Mouse (Mus musculus) stomach, embryonic 16.5 days (tissue): ENCODE measurements at regions not wholly inside any gene's neighbourhood (a gene's known extent, or its start where the extent isn't known, plus 50 kb on each side); places are given as distances from the start of the nearest gene placed in this dataset.

Experiments
- ATAC-seq: fragments of 200-750 bp; cut with Nextera tagmentation; 2 replicates; pipeline ENCODE4 v1.8.0; 2017; ENCODE audit warnings: moderate number of reproducible peaks, moderate TSS enrichment; ENCODE audit not compliant: insufficient read depth, low FRiP score
- H3K27ac ChIP-seq: fragments of 300-500 bp; sonication (generic); 2 replicates; pipeline ENCODE4 v1.5.1; 2014; ENCODE audit warnings: low read length
- H3K27me3 ChIP-seq: fragments of 300-500 bp; sonication (generic); 2 replicates; pipeline ENCODE4 v1.6.1; 2014; ENCODE audit warnings: low read length, control low read depth, mixed read lengths; ENCODE audit not compliant: control insufficient read depth, insufficient read depth
- H3K36me3 ChIP-seq: fragments of 300-500 bp; sonication (generic); 2 replicates; pipeline ENCODE4 v1.6.1; 2014; ENCODE audit warnings: low read length; ENCODE audit not compliant: control insufficient read depth, insufficient read depth
- H3K4me1 ChIP-seq: fragments of 300-500 bp; sonication (generic); 2 replicates; pipeline ENCODE4 v1.6.1; 2014; ENCODE audit warnings: low read length, control low read depth, mixed read lengths; ENCODE audit not compliant: control insufficient read depth, insufficient read depth
- H3K4me2 ChIP-seq: fragments of 300-500 bp; sonication (generic); 2 replicates; pipeline ENCODE4 v1.6.1; 2014; ENCODE audit warnings: low read depth, low read length, mixed read lengths
- H3K4me3 ChIP-seq: fragments of 300-500 bp; sonication (generic); replicated peaks from 2 replicates; pipeline ENCODE4 v1.5.1; 2014; ENCODE audit warnings: mild to moderate bottlenecking, low read length
- H3K9ac ChIP-seq: fragments of 300-500 bp; sonication (generic); 2 replicates; pipeline ENCODE4 v1.6.1; 2014; ENCODE audit warnings: low read length
- H3K9me3 ChIP-seq: fragments of 300-500 bp; sonication (generic); replicated peaks from 2 replicates; pipeline ENCODE4 v1.6.1; 2016; ENCODE audit warnings: low read length, control low read depth; ENCODE audit not compliant: control insufficient read depth
- WGBS: fragments of 180-500 bp; shearing (Covaris S2); extraction: QIAGEN DNeasy Blood & Tissue Kit; methylation state at CpG from one replicate; pipeline ENCODE4 v1.1.7; 2014; 5-methylcytosine and 5-hydroxymethylcytosine counted together

DNA sequence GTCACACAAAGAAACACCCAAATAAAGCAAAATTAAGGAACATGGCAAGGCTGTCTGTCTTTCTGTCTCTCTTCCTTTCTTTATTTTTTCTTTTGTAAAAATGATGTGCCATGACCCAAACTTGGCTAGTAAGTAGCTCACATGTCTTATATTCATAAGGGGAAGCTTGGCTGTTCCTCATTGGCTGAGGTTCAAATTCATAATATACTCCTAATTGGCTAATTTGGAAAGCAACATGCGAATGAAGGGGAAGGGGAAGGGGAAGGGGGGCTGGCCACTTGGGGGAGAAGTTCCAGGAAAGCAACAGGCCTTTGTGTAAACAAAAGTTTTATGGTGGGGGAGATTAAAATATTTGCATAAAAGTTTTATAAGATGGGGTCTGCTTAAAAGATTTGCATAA is 51.7 kb upstream of the Comtd1 start:
- no peaks in the 10 kb centered on the region for H3K36me3 ChIP-seq
- 63% methylated on average over 1 of the region's 1 CpGs for WGBS
- H3K4me2 ChIP-seq = no peak overlapping the region
- H3K4me3 ChIP-seq = no peak overlapping the region
- H3K9me3 ChIP-seq = 0 out of 2 replicates have a peak, but pooled peaks cover 4% of the 10 kb centered on the region
- no peak overlapping the region for H3K27ac ChIP-seq
- no peak for ATAC-seq
- no peak overlapping the region for H3K9ac ChIP-seq
- peaks cover 26% of the 10 kb centered on the region for H3K4me1 ChIP-seq
- H3K27me3 ChIP-seq = no peaks in the 10 kb centered on the region
